Mouse (Mus musculus) right cerebral cortex, postnatal 4 days (tissue): ENCODE data around the gene Ppp2r3d.
"Not testable (repeated sequence)": the region's sequence is repeated elsewhere in the genome, so short reads cannot be mapped to it uniquely, and the experiment has no call there.

Experiments
- DNase-seq: peaks from one replicate; pipeline ENCODE4 v3.0.0-alpha.2; 2022

Ppp2r3d gene

GRCm38 (mm10) chr9:124476096-124476902, at the start of gene Ppp2r3d:
TSS of gene Ppp2r3d (minus strand) at chr9:124476898.
- peak; percentile 9 for DNase-seq

DNA sequence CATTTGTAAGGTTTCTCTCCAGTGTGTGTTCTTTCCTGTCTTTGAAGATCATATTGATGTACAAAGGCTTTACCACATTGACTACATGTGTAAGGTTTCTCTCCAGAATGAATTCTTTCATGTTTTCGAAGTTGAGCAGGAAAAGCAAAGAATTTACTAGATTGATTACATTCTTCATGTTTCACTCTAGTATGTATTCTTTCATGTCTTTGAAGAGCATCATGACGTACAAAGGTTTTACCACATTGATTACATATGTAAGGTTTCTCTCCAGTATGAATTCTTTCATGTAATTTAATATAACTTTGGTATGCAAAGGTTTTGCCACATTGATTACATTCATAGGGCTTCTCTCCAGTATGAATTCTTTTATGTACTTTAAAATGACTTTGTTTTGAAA, 17.0 kb upstream of the Ppp2r3d start, which contains the start of gene Gm21836:
TSS of gene Gm21836 (minus strand) at position 101 of the 400 bp plus-strand sequence.
- DNase-seq = not testable (repeated sequence)

DNA sequence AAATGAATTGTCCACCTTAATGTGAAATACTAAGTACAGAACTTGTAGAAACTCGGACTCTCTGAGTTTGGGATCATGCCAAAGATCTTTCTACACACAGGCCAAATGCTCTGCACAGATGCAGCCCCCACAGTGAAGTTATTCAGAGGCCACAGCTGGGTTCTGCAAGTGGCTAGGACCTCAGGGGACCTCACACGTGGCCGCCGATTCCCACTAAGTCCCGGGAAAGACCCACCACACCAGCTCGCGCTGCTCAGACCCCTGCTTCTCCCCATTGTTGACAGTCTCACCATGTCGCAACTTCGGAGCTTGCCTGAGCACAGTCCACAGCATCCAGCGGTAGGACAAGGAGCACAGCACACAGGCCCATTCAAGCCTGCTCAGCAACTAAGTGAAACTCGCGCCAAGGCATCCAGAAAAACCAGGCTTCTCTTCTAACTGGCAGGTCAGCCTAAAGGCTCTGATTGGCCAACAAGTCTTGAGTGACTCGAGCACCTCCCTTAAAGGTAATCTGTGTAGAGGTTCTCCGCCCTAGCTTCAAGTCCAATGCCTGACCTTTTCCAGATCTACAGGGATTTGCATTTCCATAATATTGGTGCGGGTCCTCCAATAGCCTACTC, 3.8 kb upstream of the Ppp2r3d start:
- DNase-seq = not testable (repeated sequence)

- DNase-seq = no peak
Observed at GRCm38 (mm10) chr9:124478081-124478480, 1.4 kb upstream of the Ppp2r3d start.

GRCm38 (mm10) chr9:124475689-124476088, 1.0 kb downstream of the Ppp2r3d start:
- DNase-seq = no peak

DNA sequence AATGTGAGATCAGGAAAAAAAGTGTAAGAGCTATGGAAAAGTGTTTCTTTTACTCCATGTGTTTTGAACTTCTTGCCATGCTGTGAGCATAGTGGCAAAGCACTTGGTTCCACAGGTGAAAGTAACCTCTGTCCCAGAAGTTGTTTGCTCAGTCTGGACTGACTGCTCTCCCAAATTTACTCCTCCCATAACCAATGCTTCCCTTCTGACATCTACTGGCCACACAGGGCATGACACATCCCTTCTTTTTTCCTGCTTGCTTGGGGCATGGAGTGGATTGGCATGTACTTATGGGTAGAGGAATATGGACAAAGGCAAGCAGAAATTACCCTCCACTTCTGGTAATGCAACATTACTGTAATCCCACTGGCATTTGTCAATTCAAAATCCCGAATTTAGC, 20.1 kb downstream of the Ppp2r3d start:
- DNase-seq = no peak

- peak; percentile 48 for DNase-seq
Observed at GRCm38 (mm10) chr9:124442533-124442855, 34.2 kb downstream of the Ppp2r3d start.

DNA sequence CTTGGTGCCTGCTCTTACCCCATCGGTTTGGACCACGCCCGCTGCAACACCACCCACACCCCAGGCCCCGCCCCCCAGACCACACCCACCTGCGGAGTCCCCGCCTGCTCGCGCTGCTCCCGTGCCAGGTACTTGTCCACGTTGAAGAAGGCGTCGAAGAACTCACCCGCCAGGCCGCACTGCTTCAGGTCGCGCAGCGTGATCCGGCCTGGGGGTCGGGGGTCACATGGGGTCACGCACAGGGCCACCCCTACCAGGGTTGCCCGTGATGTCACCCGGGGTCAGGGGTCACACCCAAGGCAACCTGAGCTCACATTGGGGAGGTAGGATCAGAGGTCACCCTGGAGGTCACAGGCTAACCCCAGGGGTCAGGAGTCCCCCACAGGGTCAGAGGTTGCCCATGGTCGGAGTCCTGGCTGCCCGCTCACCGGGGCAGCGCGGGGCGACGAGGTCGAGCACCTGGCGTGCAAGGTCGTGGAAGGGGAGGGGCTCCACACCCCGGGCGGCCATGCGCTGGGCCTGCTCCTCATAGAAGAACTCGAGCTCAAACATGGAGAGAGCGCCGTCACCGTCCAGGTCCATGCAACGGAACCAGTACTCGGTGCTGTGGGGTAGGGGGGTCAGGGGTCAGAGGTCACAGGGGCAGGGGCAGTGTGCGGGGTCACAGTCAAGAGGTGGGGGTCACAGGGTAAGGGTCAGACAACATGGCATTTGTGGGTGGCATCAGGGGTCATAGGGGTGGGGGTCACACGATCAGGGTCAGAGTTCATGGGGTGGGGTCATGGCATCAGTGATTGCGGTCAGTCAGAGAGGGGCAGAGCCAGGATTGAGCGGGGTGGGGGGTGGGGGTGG, 34.8 kb downstream of the Ppp2r3d start:
- DNase-seq = peak; percentile 61

- DNase-seq = peak; percentile 11
Observed at GRCm38 (mm10) chr9:124440724-124441045, 36.0 kb downstream of the Ppp2r3d start.

DNA sequence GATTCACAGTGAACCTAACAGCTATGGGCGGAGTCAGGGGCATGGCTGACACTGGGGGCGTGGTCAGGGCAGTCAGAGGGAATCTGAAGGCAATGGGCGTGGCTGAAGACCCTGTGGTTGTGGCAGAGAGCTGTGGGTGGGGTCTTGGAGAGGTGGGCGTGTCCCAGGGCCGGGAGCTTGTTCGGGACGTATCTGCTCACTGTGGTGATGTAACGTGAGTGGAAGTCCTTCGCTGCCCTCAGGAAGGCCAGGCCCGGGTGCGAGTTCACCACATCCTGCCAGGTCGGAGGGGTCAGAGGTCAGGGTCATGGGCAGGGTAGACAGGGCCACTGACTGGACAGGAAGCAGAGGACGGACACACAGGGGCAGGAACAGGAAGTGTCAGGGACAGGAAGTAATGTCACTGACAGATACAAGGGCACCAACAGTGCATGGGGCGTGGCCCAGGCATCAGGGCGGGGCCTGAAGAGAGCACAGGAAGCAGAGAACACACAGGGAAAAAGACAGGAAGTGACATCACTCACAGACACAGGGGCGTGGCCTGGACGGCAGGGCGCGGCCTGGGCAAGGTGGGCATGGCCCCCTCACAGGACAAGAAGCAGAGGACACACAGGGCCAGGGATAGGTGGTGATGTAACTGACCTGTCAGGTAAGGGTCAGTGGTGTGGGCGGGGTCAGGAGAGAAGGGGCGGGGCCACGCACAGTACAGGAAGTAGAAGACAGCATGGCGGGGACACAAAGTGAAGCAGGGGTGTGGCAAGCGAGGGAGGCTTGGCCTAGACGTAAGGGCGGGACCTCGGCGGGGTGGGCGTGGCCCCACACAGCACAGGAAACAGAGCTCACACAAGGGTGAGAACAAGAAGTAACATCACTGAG, 36.6 kb downstream of the Ppp2r3d start:
- peak; percentile 63 for DNase-seq

- peak; percentile 33 for DNase-seq
Observed at GRCm38 (mm10) chr9:124439403-124439847, 37.3 kb downstream of the Ppp2r3d start.

GRCm38 (mm10) chr9:124438686-124439346, 37.9 kb downstream of the Ppp2r3d start:
- peak; percentile 20 for DNase-seq

DNA sequence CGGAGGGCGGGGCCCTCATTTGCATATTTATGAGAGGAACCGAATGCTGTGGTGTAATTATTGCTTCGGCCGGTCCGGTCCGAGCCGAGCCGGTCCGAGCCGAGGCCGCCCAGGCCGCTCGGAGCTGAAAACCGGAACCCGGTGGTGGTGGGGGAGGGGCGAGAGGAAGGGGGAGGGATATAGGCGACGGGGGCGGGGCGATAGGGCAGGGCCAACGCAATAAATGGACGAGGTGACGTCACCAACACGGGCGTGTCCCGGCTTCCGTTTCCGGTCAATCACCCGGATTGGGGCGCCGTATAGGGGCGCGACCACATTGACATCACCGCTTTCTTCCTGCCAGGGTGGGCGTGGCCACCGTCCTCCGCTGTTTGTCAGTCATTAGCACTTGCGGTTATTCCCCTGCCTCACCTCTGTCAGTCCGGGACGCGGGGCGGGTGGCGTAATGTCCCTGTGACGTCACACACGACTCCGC, 51.2 kb downstream of the Ppp2r3d start:
- DNase-seq = peak; percentile 99

GRCm38 (mm10) chr9:124424542-124425410, 51.9 kb downstream of the Ppp2r3d start:
- peak; percentile 98 for DNase-seq

- DNase-seq = no peak
Observed at GRCm38 (mm10) chr9:124424292-124424541, 52.5 kb downstream of the Ppp2r3d start.

GRCm38 (mm10) chr9:124423552-124424291, 53.0 kb downstream of the Ppp2r3d start:
- DNase-seq = peak; percentile 97

GRCm38 (mm10) chr9:124422900-124423551, 53.7 kb downstream of the Ppp2r3d start:
- peak; percentile 93 for DNase-seq

GRCm38 (mm10) chr9:124422427-124422826, 54.3 kb downstream of the Ppp2r3d start:
- peak; percentile 73 for DNase-seq

DNA sequence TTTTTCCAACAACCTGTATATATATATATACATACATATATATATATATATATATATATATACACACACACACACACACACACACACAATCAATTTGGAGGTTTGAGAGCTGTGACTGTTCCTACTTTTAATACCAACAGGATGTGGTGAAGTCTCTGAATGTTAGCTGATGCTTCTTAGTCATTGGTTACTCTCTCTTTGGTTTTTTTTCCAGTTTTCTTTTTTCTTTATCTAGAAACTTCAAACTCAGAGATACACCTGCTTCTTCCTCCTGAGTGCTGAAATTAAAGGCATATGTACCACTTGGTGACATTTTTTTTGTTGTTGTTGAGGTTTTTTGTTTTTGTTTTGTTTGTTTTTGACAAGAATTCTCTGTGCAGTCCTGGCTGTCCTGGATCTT, 63.8 kb downstream of the Ppp2r3d start:
- DNase-seq = no peak

DNA sequence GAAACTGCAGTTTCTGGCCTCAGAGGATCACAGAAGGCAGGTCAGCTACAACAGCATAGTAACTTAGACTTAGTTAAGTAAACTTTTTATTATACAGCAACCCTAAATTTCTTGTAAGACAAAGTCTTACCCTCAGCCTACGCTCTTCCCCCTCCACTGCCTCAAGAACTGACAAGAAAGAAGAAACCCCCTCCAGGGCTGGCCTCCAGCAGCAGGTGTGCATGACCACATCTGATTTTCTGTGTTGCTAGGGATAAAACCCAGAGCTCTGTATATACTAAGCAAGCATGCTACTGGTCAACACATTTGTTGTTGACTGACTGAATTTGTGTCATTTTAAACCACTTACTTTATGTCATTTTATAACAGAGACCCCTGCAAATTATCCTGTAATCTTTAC, 65.1 kb downstream of the Ppp2r3d start:
- no peak for DNase-seq
